Mouse (Mus musculus) right cerebral cortex, postnatal 25 days (tissue): Measurements from ENCODE around the gene Pomt1.

ENCODE experiments used
- DNase-seq: peaks from one replicate; pipeline ENCODE4 v3.0.0; 2022

Gene Pomt1

GRCm38 (mm10) chr2:32222057-32222456, 14.3 kb upstream of the Pomt1 start:
- DNase-seq = no peak

GRCm38 (mm10) chr2:32235433-32235832, 957 bp upstream of the Pomt1 start:
- DNase-seq = no peak

- peak; percentile 33 for DNase-seq
These were observed 534 bp downstream of the Pomt1 start for GRCm38 (mm10) chr2:32236760-32237487.

- DNase-seq = no peak
These were observed 1.2 kb downstream of the Pomt1 start for GRCm38 (mm10) chr2:32237571-32237970.

- DNase-seq = no peak
These were observed 2.5 kb downstream of the Pomt1 start for GRCm38 (mm10) chr2:32238708-32239435.

GRCm38 (mm10) chr2:32240591-32240990, 4.2 kb downstream of the Pomt1 start:
- no peak for DNase-seq

GRCm38 (mm10) chr2:32242986-32243385, 6.6 kb downstream of the Pomt1 start:
- DNase-seq = no peak

GRCm38 (mm10) chr2:32246741-32247140, 10.4 kb downstream of the Pomt1 start:
- DNase-seq = no peak

GRCm38 (mm10) chr2:32248377-32249361, 12.3 kb downstream of the Pomt1 start:
- no peak for DNase-seq

GRCm38 (mm10) chr2:32251791-32252527, 15.6 kb downstream of the Pomt1 start:
- DNase-seq = no peak

- DNase-seq = no peak
These were observed 16.3 kb downstream of the Pomt1 start for GRCm38 (mm10) chr2:32252658-32253057.

- DNase-seq = no peak
These were observed 17.0 kb downstream of the Pomt1 start for GRCm38 (mm10) chr2:32253352-32253751.

GRCm38 (mm10) chr2:32254563-32254962, 18.2 kb downstream of the Pomt1 start:
- no peak for DNase-seq

- DNase-seq = no peak
These were observed 19.9 kb downstream of the Pomt1 start for GRCm38 (mm10) chr2:32256273-32256672.

GRCm38 (mm10) chr2:32258887-32259533, 22.6 kb downstream of the Pomt1 start:
- no peak for DNase-seq

- DNase-seq = peak; percentile 89
These were observed 23.4 kb downstream of the Pomt1 start, which contains the start of gene Uck1 for GRCm38 (mm10) chr2:32259657-32260417. Uck1 (minus strand) TSS chr2:32260159.

- DNase-seq = no peak
These were observed 24.2 kb downstream of the Pomt1 start for GRCm38 (mm10) chr2:32260635-32261034.

GRCm38 (mm10) chr2:32275823-32276222, 39.4 kb downstream of the Pomt1 start:
- no peak for DNase-seq

- DNase-seq = no peak
These were observed 45.9 kb downstream of the Pomt1 start for GRCm38 (mm10) chr2:32282289-32282688.

- no peak for DNase-seq
These were observed 46.3 kb downstream of the Pomt1 start for GRCm38 (mm10) chr2:32282727-32283126.

GRCm38 (mm10) chr2:32283986-32284385, 47.6 kb downstream of the Pomt1 start:
- DNase-seq = no peak
